Mouse (Mus musculus): ENCODE results near the gene Mylk3. TPM values are rescaled to one million over a fixed set of nuclear protein-coding genes. Genes with fewer than 3 reads are reported as not detected.

Mylk3 gene
- polyA plus RNA-seq (2011; ENCODE audit: insufficient read depth, insufficient read length, low replicate concordance, missing spikeins) = 15.5 and 27.1 TPM in 2 replicates

GRCm38 (mm10) chr8:85386205-85386604 lies at the start of gene Mylk3:
TSS of gene Mylk3 (minus strand) at chr8:85386345.
- WGBS = 53% methylated on average over 6 of the region's 6 CpGs

GRCm38 (mm10) chr8:85435736-85436135 lies 49.6 kb upstream of the Mylk3 start:
- Histone ChIP-seq H3K4me3 (replicated peaks; ENCODE audit: control insufficient read depth, low read depth, low read length) (no peak overlapping the region), H3K4me1 (ENCODE audit: control insufficient read depth, insufficient read depth, low read length) (no peaks in the 10 kb centered on the region; the same call in 1 of the 2 replicates), H3K27ac (ENCODE audit: control insufficient read depth, insufficient read depth, low read depth, low read length, poor library complexity) (no peak overlapping the region)
- WGBS = 74% methylated on average over 5 of the region's 5 CpGs
- no peak for TF ChIP-seq POLR2A (IDR thresholded peaks at IDR 0.05; ENCODE audit: borderline replicate concordance, control insufficient read depth, low read depth, low read length)

More at GRCm38 (mm10) chr8:85386205-85386604, at the start of gene Mylk3:
- no peak within 1 kb of the TSS for H3K27ac ChIP-seq (ENCODE audit: control insufficient read depth, insufficient read depth, low read depth, low read length, poor library complexity)
- TF ChIP-seq POLR2A (IDR thresholded peaks at IDR 0.05; ENCODE audit: borderline replicate concordance, control insufficient read depth, low read depth, low read length) = no peak
- TF ChIP-seq CTCF (IDR thresholded peaks at IDR 0.05; ENCODE audit: control insufficient read depth, insufficient read depth, low read length) = no peak
- H3K4me3 ChIP-seq (replicated peaks; ENCODE audit: control insufficient read depth, low read depth, low read length) = no peak within 1 kb of the TSS
- no peaks in the 10 kb centered on the region; the same call in none of the 2 replicates for H3K4me1 ChIP-seq (ENCODE audit: control insufficient read depth, insufficient read depth, low read length)

GRCm38 (mm10) chr8:85434817-85435216 lies 48.7 kb upstream of the Mylk3 start:
- Histone ChIP-seq H3K4me3 (replicated peaks; ENCODE audit: control insufficient read depth, low read depth, low read length) (no peak overlapping the region), H3K27ac (ENCODE audit: control insufficient read depth, insufficient read depth, low read depth, low read length, poor library complexity) (no peak overlapping the region), H3K4me1 (ENCODE audit: control insufficient read depth, insufficient read depth, low read length) (no peaks in the 10 kb centered on the region; the same call in 1 of the 2 replicates)
- TF ChIP-seq CTCF (IDR thresholded peaks at IDR 0.05; ENCODE audit: control insufficient read depth, insufficient read depth, low read length) (no peak), POLR2A (IDR thresholded peaks at IDR 0.05; ENCODE audit: borderline replicate concordance, control insufficient read depth, low read depth, low read length) (no peak)
- WGBS = 89% methylated on average over 12 of the region's 12 CpGs

- 1% methylated on average over 6 of the region's 6 CpGs for WGBS
- no peaks in the 10 kb centered on the region; the same call in 1 of the 2 replicates for H3K4me1 ChIP-seq (ENCODE audit: control insufficient read depth, insufficient read depth, low read length)
- peak overlapping the region; percentile 9 for H3K4me3 ChIP-seq (replicated peaks; ENCODE audit: control insufficient read depth, low read depth, low read length)
- no peak overlapping the region for H3K27ac ChIP-seq (ENCODE audit: control insufficient read depth, insufficient read depth, low read depth, low read length, poor library complexity)
- TF ChIP-seq POLR2A (IDR thresholded peaks at IDR 0.05; ENCODE audit: borderline replicate concordance, control insufficient read depth, low read depth, low read length) (no peak), CTCF (IDR thresholded peaks at IDR 0.05; ENCODE audit: control insufficient read depth, insufficient read depth, low read length) (no peak)
These were observed 46.9 kb upstream of the Mylk3 start for GRCm38 (mm10) chr8:85433017-85433393.

GRCm38 (mm10) chr8:85432168-85433016 lies 46.2 kb upstream of the Mylk3 start, which contains the start of gene 4921524J17Rik:
TSS of gene 4921524J17Rik (minus strand) at chr8:85432833.
- H3K4me3 ChIP-seq (replicated peaks; ENCODE audit: control insufficient read depth, low read depth, low read length) = peak within 1 kb of the TSS; percentile 100
- peak within 1 kb of the TSS; percentile 97 for H3K27ac ChIP-seq (ENCODE audit: control insufficient read depth, insufficient read depth, low read depth, low read length, poor library complexity)
- H3K4me1 ChIP-seq (ENCODE audit: control insufficient read depth, insufficient read depth, low read length) = no peaks in the 10 kb centered on the region; the same call in 1 of the 2 replicates
- WGBS = under 1% methylated on average over 85 of the region's 85 CpGs
- TF ChIP-seq CTCF (IDR thresholded peaks at IDR 0.05; ENCODE audit: control insufficient read depth, insufficient read depth, low read length) (no peak), POLR2A (IDR thresholded peaks at IDR 0.05; ENCODE audit: borderline replicate concordance, control insufficient read depth, low read depth, low read length) (peak; percentile 90; the same call in 1 of the 2 replicates)

GRCm38 (mm10) chr8:85431281-85432167 lies 45.4 kb upstream of the Mylk3 start:
- no peaks in the 10 kb centered on the region; the same call in 1 of the 2 replicates for H3K4me1 ChIP-seq (ENCODE audit: control insufficient read depth, insufficient read depth, low read length)
- WGBS = 11% methylated on average over 10 of the region's 10 CpGs

GRCm38 (mm10) chr8:85430801-85431200 lies 44.7 kb upstream of the Mylk3 start:
- no peak overlapping the region for H3K4me3 ChIP-seq (replicated peaks; ENCODE audit: control insufficient read depth, low read depth, low read length)
- H3K4me1 ChIP-seq (ENCODE audit: control insufficient read depth, insufficient read depth, low read length) = no peaks in the 10 kb centered on the region; the same call in 1 of the 2 replicates
- WGBS = 22% methylated on average over 3 of the region's 3 CpGs
- TF ChIP-seq POLR2A (IDR thresholded peaks at IDR 0.05; ENCODE audit: borderline replicate concordance, control insufficient read depth, low read depth, low read length) (no peak), CTCF (IDR thresholded peaks at IDR 0.05; ENCODE audit: control insufficient read depth, insufficient read depth, low read length) (no peak)
- H3K27ac ChIP-seq (ENCODE audit: control insufficient read depth, insufficient read depth, low read depth, low read length, poor library complexity) = no peak overlapping the region

More at GRCm38 (mm10) chr8:85431281-85432167, 45.4 kb upstream of the Mylk3 start:
- TF ChIP-seq POLR2A (IDR thresholded peaks at IDR 0.05; ENCODE audit: borderline replicate concordance, control insufficient read depth, low read depth, low read length) (no peak), CTCF (IDR thresholded peaks at IDR 0.05; ENCODE audit: control insufficient read depth, insufficient read depth, low read length) (no peak)
- no peak overlapping the region for H3K27ac ChIP-seq (ENCODE audit: control insufficient read depth, insufficient read depth, low read depth, low read length, poor library complexity)
- peak overlapping the region; percentile 100 for H3K4me3 ChIP-seq (replicated peaks; ENCODE audit: control insufficient read depth, low read depth, low read length)
